Mouse (Mus musculus) skeletal muscle tissue, adult 2 months (tissue): Measurements from ENCODE around the gene AK157302.
A peak's percentile ranks its signal among the peaks of the same experiment; 100 is the strongest.
"Not testable (repeated sequence)": the region's sequence is repeated elsewhere in the genome, so short reads cannot be mapped to it uniquely, and the experiment has no call there.

ENCODE experiments used
- DNase-seq: peaks from one replicate; pipeline ENCODE4 v3.0.0-alpha.2; 2012; ENCODE audit warnings: low read depth, low spot score

The AK157302 gene

GRCm38 (mm10) chr13:21495080-21495479, at the start of gene AK157302:
Gene AK157302, plus strand, starts transcription at chr13:21495223.
- no peak for DNase-seq

DNA sequence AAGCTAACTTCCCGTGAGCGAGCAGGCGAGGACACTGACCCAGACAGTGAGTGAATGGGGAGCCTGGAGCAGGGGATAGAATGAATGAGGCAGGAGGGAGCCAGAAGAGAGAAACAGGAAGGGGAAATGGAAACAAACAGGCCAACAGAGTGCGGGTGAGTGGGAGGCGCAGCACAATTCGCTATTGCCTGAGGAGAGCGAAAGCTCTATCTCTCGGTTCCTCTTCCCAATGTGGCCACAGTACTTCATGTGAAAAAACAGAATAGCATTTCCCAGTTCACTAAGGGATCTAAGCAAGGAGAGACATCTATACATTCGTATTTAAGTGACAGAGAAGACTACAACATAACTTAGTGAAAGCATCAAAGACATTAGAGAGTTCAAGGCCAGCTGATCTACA, 48.2 kb upstream of the AK157302 start:
- DNase-seq: no peak

DNA sequence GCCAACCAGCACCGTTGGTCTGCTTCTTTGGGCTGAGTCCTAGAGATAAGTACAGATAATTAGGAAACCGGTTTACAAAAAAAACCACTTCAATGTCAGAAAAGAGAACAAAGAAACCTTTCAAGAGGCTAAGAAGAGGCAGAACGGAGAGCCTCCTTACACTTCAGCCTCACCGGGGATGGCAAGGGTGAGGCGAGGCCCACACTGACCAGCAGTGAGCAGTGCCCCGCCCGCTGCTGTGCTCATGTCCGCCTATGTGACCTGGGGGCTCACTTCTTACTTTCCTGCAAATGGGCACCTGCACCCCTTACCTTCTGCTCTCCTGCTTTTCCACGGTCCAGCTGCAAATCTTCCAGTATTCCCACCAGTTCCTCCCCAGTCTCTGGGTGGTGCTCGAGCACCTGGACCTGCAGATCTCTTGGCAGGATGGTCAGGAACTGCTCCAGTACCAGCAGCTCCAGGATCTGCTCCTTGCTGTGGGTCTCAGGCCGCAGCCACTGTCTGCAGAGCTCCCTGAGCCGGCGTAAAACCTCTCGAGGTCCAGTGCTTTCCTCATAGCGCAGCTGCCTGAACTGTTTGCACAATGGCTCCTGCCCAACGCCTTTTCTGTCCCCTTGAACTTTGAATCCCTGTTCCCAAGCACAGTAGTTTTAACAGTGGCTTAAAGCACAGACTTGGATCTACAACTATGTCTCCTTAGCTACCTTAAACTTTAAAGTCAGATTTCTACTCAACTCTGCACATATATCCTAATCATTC, 47.0 kb upstream of the AK157302 start:
- no peak for DNase-seq

GRCm38 (mm10) chr13:21453042-21453441, 42.0 kb upstream of the AK157302 start:
- no peak for DNase-seq

- peak; percentile 76 for DNase-seq
These were observed 41.6 kb upstream of the AK157302 start, which contains the start of gene Zscan26 for GRCm38 (mm10) chr13:21453449-21453848. Gene Zscan26, minus strand, starts transcription at chr13:21453730.

- DNase-seq: no peak
These were observed 40.9 kb upstream of the AK157302 start for GRCm38 (mm10) chr13:21454133-21454532.

DNA sequence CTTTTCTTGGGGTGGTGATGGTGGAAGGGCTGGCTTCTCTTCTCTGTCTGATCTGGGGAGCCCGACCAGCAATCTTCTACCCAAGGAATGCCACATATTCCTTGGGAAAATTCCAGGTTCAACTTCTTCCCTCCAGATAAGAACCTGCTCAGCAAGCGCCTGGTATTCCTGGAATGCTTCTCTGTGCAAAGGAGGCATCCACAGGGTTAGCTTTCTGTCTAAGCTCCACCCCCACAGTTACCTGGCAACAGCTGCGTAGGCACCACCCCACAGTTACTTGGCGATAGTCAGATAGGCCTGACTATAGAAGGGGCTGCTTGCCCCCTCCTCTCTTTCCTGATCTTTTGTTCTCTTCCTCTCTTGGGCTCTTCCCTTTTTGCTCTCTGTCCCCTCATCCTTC, 38.7 kb upstream of the AK157302 start:
- DNase-seq: no peak

- DNase-seq: not testable (repeated sequence)
These were observed 32.5 kb upstream of the AK157302 start for GRCm38 (mm10) chr13:21462516-21462915.

DNA sequence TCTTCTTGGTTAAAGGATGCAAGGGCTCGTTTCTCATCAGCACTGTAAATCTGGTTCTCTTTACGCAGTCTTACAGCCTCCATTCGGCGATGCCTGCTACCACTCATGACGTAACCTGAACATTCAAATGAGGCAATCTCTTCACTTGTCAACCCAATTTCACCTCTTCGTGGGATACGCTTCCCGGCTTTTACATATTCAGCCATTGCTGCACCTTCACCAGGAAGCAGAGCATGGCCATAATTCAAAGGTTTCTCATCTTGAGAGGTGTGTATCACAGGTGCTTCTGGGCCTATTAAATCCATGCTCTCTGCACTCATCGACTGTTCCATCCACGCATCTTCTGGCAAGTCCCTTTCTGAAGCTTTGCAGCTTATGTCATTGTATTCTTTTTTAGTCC, 27.7 kb upstream of the AK157302 start:
- no peak for DNase-seq

DNA sequence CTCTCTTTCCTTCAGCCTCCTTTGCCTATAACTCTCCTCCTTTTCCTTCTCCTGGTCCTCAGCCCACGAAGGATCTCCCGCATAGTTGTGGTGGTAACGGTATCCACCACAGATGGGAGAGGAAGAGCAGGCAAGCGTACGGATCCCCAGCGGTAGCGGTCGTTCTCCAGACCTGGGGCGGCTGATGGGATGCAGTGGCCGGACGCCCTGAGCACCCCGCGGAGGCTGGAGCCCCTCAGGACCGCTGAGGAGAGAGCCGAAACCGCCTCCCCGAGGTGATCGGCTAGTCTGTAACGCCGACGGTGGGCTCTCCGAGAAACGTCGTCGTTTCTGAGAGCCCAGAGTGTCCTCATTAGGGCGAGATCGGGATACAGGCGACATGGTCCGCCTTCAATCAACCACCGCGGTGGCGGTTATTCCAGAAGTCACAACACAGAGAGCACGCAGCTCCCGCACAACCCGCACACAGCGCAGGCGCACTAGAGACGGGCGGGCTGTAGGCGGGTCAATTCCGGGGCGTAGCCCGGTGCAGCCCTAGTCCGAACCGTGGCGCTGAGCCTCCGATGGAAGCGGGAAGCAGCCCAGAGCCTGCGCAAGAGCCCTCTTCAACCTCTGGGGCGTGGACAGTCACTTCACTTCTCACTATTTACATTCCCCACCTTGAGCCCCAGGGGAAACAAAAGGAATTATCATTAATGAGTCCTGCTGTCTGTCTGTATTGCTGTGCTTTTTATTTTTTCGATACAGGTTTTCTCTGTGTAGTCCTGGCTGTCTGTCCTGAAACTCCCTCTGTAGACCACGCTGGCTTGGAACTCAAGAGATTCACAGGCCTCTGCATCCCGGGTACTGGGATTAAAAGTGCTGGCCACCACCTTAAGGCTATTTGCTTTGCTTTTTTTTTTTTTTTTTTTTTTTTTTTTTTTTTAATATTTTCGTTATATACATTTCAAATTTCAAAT, 26.7 kb upstream of the AK157302 start, which contains the start of gene Nkapl:
TSS of gene Nkapl (minus strand) at position 449 of the 959 bp plus-strand sequence.
- DNase-seq: peak; percentile 77

DNA sequence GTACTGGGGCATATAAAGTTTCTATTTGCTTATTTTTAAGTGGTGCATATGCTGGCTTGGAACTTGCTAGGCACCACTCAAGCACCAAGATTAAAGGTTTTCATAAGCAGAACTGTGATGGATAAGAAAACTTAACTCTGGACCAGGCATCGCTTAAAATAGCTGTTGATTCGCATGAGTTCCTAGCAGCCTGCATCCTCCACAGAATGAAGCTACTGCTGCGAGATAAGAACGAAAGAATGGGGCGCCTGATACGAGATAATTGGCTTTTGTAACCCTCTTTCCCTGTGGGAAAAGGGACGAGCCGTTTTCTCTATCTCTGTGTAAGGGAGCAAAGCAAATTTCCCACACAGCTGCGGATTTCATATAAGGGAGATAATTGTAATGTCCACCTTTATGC, 25.9 kb upstream of the AK157302 start:
- no peak for DNase-seq

- DNase-seq: no peak
These were observed 22.6 kb upstream of the AK157302 start for GRCm38 (mm10) chr13:21472427-21472826.

- peak; percentile 38 for DNase-seq
These were observed 16.0 kb upstream of the AK157302 start, which contains the start of the genes Zkscan4 and Gm10065 for GRCm38 (mm10) chr13:21478759-21479670. Gene Zkscan4, plus strand, starts transcription at chr13:21478907. Gene Gm10065, minus strand, starts transcription at chr13:21479441.

DNA sequence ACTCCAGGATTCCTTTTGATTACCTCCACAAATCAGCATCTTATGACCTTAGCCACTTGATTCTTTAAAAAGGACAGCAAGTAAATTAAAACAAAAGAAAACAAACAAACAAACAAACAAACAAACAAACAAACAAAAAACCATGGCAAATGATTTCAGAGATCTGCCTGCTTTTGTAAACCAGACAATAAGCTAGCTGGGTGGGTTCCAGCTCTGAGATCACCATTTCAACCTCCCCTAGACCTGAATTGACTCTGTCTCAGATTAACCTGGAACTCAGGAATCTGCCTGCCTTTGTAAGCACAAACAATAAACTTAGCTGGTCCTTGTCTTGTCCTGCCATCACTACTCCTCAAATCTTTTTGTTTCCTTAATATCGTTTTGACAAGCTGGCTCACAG, 8.1 kb upstream of the AK157302 start:
- DNase-seq: no peak

DNA sequence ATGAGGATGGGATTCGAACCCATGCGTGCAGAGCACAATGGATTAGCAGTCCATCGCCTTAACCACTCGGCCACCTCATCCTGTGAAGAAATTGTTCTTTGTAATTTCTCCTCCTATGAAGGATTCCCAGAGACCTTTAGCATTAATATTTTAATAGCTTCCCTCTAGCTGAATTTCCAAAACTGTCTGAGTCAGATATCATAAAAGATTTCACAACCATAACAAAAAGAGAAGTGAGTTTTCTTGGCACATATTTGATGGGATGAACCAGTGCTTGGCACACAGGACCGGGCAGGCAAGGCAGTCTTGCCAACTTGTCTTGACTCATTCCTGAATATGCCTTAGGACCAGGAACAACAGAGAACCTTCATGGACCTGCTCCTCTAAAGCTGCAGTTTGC, 2.2 kb upstream of the AK157302 start:
- DNase-seq: no peak

GRCm38 (mm10) chr13:21501182-21501581, 6.2 kb downstream of the AK157302 start, which contains the start of gene Gm11273:
Gene Gm11273, minus strand, starts transcription at chr13:21501418.
- DNase-seq: not testable (repeated sequence)

DNA sequence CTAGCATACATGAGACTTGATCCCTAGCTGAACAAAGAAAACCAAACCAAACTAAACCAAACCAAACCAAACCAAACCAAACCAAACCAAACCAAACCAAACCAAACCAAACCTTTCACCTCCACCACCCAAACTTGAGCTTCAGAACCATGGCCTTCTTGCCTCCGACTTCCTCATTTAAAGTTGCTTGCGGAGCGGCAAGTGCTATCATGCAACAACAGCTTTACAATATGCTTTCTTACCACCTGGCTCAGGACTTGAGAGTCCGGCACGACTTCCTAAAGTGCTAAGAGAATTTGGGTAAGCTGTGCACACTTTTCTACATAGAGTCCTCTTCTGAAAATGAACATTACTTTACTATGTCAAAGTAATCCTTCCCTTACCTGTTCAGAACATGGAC, 7.3 kb downstream of the AK157302 start:
- DNase-seq: no peak

GRCm38 (mm10) chr13:21506221-21506649, 11.2 kb downstream of the AK157302 start:
- DNase-seq: peak; percentile 71

- no peak for DNase-seq
These were observed 35.1 kb downstream of the AK157302 start for GRCm38 (mm10) chr13:21530136-21530535.

DNA sequence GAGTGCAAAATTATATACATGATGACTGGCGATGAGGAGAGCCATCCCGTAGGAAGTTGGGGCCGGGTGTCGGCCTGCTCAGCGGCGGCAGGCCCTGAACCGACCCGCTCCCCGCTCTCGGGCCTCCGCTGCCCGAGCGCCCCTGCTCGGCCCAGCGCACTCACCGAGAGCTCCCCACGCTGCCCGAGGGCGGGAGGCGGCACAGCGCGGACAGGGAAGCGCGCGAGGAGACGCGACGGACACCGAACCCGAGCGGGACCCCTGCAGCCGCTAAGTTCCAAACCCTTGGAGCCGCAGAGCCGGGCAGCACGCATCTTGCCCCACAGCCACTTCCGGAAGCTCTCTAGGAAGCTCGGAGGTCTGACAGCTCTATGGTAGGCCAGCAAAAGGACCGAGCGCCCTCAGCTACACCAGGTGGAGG, 35.8 kb downstream of the AK157302 start, which contains the start of gene Zkscan8:
TSS of gene Zkscan8 (minus strand) at position 340 of the 421 bp plus-strand sequence.
- DNase-seq: peak; percentile 81

GRCm38 (mm10) chr13:21542708-21543107, 47.7 kb downstream of the AK157302 start, which contains the start of gene Olfr1366:
Gene Olfr1366, minus strand, starts transcription at chr13:21542808.
- no peak for DNase-seq
